Mouse (Mus musculus) spleen, adult 2 months (tissue): Measurements from ENCODE around the gene Tnik. TPM values are rescaled to one million over a fixed set of nuclear protein-coding genes. Genes with fewer than 3 reads are reported as not detected.

ENCODE experiments used
- DNase-seq, 2 experiments: peaks; one replicate each; pipeline versions ENCODE4 v3.0.0 to v3.0.0-alpha.2; 2012 to 2021; ENCODE audit warnings: low spot score in 2 of 2, low read depth in 1 of 2
- H3K27ac ChIP-seq: fragments of 200-500 bp; 2 replicates; pipeline ENCODE4 v1.5.1; 2012; ENCODE audit warnings: low read length, inconsistent platforms; ENCODE audit not compliant: insufficient read depth
- H3K27me3 ChIP-seq: fragments of 200-500 bp; 2 replicates; pipeline ENCODE4 v1.6.1; 2012; ENCODE audit warnings: mild to moderate bottlenecking, moderate library complexity, low read length, inconsistent platforms; ENCODE audit not compliant: control insufficient read depth, insufficient read depth
- H3K36me3 ChIP-seq: fragments of 200-500 bp; 2 replicates; pipeline ENCODE4 v1.6.1; 2012; ENCODE audit warnings: mild to moderate bottlenecking, low read length, inconsistent platforms; ENCODE audit not compliant: control insufficient read depth, insufficient read depth
- H3K4me1 ChIP-seq: fragments of 200-500 bp; 2 replicates; pipeline ENCODE4 v1.6.1; 2011; ENCODE audit warnings: inconsistent platforms; ENCODE audit not compliant: control insufficient read depth, insufficient read depth, insufficient read length
- H3K4me3 ChIP-seq: fragments of 200-500 bp; 2 replicates; pipeline ENCODE4 v1.5.1; 2011; ENCODE audit warnings: mild to moderate bottlenecking, inconsistent platforms; ENCODE audit not compliant: insufficient read depth, insufficient read length; ENCODE audit errors: extremely low read depth
- CTCF ChIP-seq: fragments of 200-500 bp; IDR thresholded peaks from 2 replicates; pipeline ENCODE4 v1.5.1; 2011; ENCODE audit warnings: mild to moderate bottlenecking, inconsistent platforms; ENCODE audit not compliant: insufficient read depth, insufficient read length, insufficient replicate concordance; ENCODE audit errors: extremely low read depth
- POLR2A ChIP-seq: fragments of 200-500 bp; IDR thresholded peaks from 2 replicates; pipeline ENCODE4 v1.6.1; 2011; ENCODE audit warnings: low read depth, low read length, inconsistent platforms
- WGBS: fragments of 180-500 bp; shearing (Covaris S2); methylation state at CpG from one replicate; pipeline ENCODE4 v1.1.7; 2018; 5-methylcytosine and 5-hydroxymethylcytosine counted together
- polyA plus RNA-seq: library from polyadenylated mRNA; depleted of rRNA; stranded (reverse); fragments of >200 nt; gene quantifications from 2 replicates; pipeline ENCODE4 v1.2.3, GENCODE M21; 2012

Gene Tnik
- polyA plus RNA-seq, 1 experiment: 5.5 TPM

- Histone ChIP-seq H3K4me1 (no peaks in the 10 kb centered on the region), H3K36me3 (no peaks in the 10 kb centered on the region), H3K4me3 (no peak overlapping the region), H3K27ac (no peak overlapping the region), H3K27me3 (no peaks in the 10 kb centered on the region)
- TF ChIP-seq CTCF (no peak), POLR2A (no peak)
- DNase-seq: no peak
- WGBS: 85% methylated on average over 9 of the region's 9 CpGs
Measured at GRCm38 (mm10) chr3:28225357-28225905, 37.6 kb upstream of the Tnik start.

DNA sequence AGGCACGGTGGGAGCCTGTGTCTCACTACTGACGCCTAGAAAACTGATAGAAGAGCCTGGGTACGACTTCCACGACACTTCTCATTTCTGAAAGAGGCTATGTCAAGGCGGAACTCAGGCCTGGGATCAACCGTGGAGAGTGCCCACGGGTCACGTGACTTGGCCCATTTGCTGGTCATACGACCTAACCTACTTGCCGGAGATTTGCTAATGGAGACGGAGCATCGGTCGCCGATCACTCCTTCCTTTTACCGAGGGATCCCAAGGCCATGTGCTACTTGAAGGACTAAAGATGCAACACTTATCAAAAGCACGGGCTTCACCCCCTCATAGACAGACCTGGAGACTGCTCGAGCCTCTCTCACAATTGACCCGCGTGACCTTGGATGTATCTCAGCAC, 36.8 kb upstream of the Tnik start:
- no peaks in the 10 kb centered on the region for H3K27me3 ChIP-seq
- TF ChIP-seq CTCF: no peak
- no peak for TF ChIP-seq POLR2A
- no peak overlapping the region for H3K4me3 ChIP-seq
- DNase-seq: no peak
- no peaks in the 10 kb centered on the region for H3K36me3 ChIP-seq
- 93% methylated on average over 19 of the region's 19 CpGs for WGBS
- H3K27ac ChIP-seq: no peak overlapping the region
- H3K4me1 ChIP-seq: no peaks in the 10 kb centered on the region

DNA sequence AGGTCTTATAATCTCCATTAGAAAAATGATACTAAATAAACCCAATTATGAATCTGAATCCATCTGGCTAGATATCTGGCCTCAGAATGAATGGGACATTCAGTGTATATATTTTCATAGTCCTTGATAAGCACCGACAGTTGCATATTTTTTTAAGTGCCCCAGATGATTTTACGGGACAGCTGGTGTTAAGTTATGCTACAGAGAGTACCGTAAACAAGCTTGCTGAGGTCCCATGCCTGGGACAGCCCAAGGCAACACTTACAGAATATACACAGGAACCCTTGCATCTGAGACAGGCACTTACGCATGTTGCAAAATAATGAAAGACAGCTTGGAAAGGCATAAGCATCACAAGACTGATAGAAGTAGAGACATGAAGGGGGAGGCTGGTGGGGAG, 34.1 kb upstream of the Tnik start:
- TF ChIP-seq CTCF: no peak
- TF ChIP-seq POLR2A: no peak
- Histone ChIP-seq H3K4me1 (no peaks in the 10 kb centered on the region), H3K27ac (no peak overlapping the region), H3K4me3 (no peak overlapping the region), H3K36me3 (no peaks in the 10 kb centered on the region), H3K27me3 (no peaks in the 10 kb centered on the region)
- DNase-seq: no peak
- WGBS: 89% methylated on average over 4 of the region's 4 CpGs

GRCm38 (mm10) chr3:28229503-28229902, 33.5 kb upstream of the Tnik start:
- Histone ChIP-seq H3K27me3 (no peaks in the 10 kb centered on the region), H3K4me1 (no peaks in the 10 kb centered on the region), H3K27ac (no peak overlapping the region), H3K4me3 (no peak overlapping the region), H3K36me3 (no peaks in the 10 kb centered on the region)
- TF ChIP-seq CTCF: no peak
- TF ChIP-seq POLR2A: no peak
- no peak for DNase-seq
- WGBS: 90% methylated on average over 2 of the region's 2 CpGs

GRCm38 (mm10) chr3:28232885-28233284, 30.1 kb upstream of the Tnik start:
- TF ChIP-seq CTCF (no peak), POLR2A (no peak)
- WGBS: 86% methylated on average over 4 of the region's 4 CpGs
- no peaks in the 10 kb centered on the region for H3K27me3 ChIP-seq
- no peak overlapping the region for H3K27ac ChIP-seq
- no peak for DNase-seq
- H3K4me1 ChIP-seq: no peaks in the 10 kb centered on the region
- H3K4me3 ChIP-seq: no peak overlapping the region
- H3K36me3 ChIP-seq: no peaks in the 10 kb centered on the region

- Histone ChIP-seq H3K27me3 (no peaks in the 10 kb centered on the region), H3K27ac (no peak overlapping the region), H3K36me3 (no peaks in the 10 kb centered on the region), H3K4me3 (no peak overlapping the region), H3K4me1 (no peaks in the 10 kb centered on the region)
- TF ChIP-seq POLR2A (no peak), CTCF (no peak)
- 76% methylated on average over 7 of the region's 7 CpGs for WGBS
- no peak for DNase-seq
Measured at GRCm38 (mm10) chr3:28234179-28234578, 28.8 kb upstream of the Tnik start.

- no peak for DNase-seq
- Histone ChIP-seq H3K36me3 (no peaks in the 10 kb centered on the region), H3K27ac (no peak overlapping the region), H3K4me1 (no peaks in the 10 kb centered on the region), H3K4me3 (no peak overlapping the region), H3K27me3 (no peaks in the 10 kb centered on the region)
- WGBS: 86% methylated on average over 4 of the region's 4 CpGs
- TF ChIP-seq CTCF (no peak), POLR2A (no peak)
Measured at GRCm38 (mm10) chr3:28236689-28237088, 26.3 kb upstream of the Tnik start.
